Mouse (Mus musculus): ENCODE results near the gene Srd5a2. TPM values are rescaled to one million over a fixed set of nuclear protein-coding genes. Genes with fewer than 3 reads are reported as not detected.
A peak's percentile ranks its signal among the peaks of the same experiment; 100 is the strongest.

Gene Srd5a2
- polyA plus RNA-seq, 1 experiment from 2014 or later, result not detected

GRCm38 (mm10) chr17:73970361-73971027 is 77.2 kb downstream of the Srd5a2 start:
- peaks cover 7% of the 10 kb centered on the region for H3K4me1 ChIP-seq (ENCODE audit: control insufficient read depth, insufficient read depth, low read length)
- H3K9me3 ChIP-seq (replicated peaks; ENCODE audit: control insufficient read depth, low read length), result no peaks in the 10 kb centered on the region
- no peak overlapping the region for H3K9ac ChIP-seq (ENCODE audit: low read length)
- H3K27ac ChIP-seq (ENCODE audit: low read length), result no peak overlapping the region; the same call in 1 of the 2 replicates
- WGBS, result 37% methylated on average over 3 of the region's 3 CpGs
- H3K4me3 ChIP-seq (ENCODE audit: low read length), result no peak overlapping the region
- H3K36me3 ChIP-seq (ENCODE audit: control insufficient read depth, insufficient read depth), result no peaks in the 10 kb centered on the region
- H3K27me3 ChIP-seq (ENCODE audit: control insufficient read depth, insufficient read depth, low read length), result no peaks in the 10 kb centered on the region
- ATAC-seq (replicated peaks; ENCODE audit: extremely low read depth, insufficient read depth, low FRiP score), result peak; percentile 52
- no peak overlapping the region for H3K4me2 ChIP-seq (ENCODE audit: low read depth, low read length)

Other genes with a start within 250 kb of the Srd5a2 start
- gene Ehd3, start 243.8 kb downstream of the Srd5a2 start, polyA plus RNA-seq (2015; fragmentation: Nextera tagmentation; extraction: Ambion mirVana), result 2.7 and 3.1 TPM in 2 replicates
- 2.2 and 2.6 TPM in 2 replicates for gene Xdh, start 97.7 kb downstream of the Srd5a2 start, polyA plus RNA-seq (2015; fragmentation: Nextera tagmentation; extraction: Ambion mirVana)
- gene Memo1, start 247.6 kb upstream of the Srd5a2 start, polyA plus RNA-seq (2015; fragmentation: Nextera tagmentation; extraction: Ambion mirVana), result 71.4 and 72.2 TPM in 2 replicates